Mouse (Mus musculus) intestine, embryonic 14.5 days (tissue): ENCODE data around the gene Ccdc61. TPM values are rescaled to one million over a fixed set of nuclear protein-coding genes. Genes with fewer than 3 reads are reported as not detected.

Experiments
- ATAC-seq: fragments of 200-750 bp; cut with Nextera tagmentation; replicated peaks from 2 replicates; pipeline ENCODE4 v1.8.0; 2017; ENCODE audit warnings: low read depth, moderate number of reproducible peaks, moderate TSS enrichment, moderate library complexity; ENCODE audit not compliant: low FRiP score, low TSS enrichment
- DNase-seq: peaks from one replicate; pipeline ENCODE4 v3.0.0-alpha.2; 2018; ENCODE audit warnings: low spot score
- H3K27ac ChIP-seq: fragments of 300-500 bp; sonication (generic); 2 replicates; pipeline ENCODE4 v1.5.1; 2014; ENCODE audit warnings: low read depth, mild to moderate bottlenecking, control low read depth
- H3K27me3 ChIP-seq: fragments of 300-500 bp; sonication (generic); replicated peaks from 2 replicates; pipeline ENCODE4 v1.6.1; 2014; ENCODE audit warnings: low read length, control low read depth; ENCODE audit not compliant: control insufficient read depth, insufficient read depth
- H3K36me3 ChIP-seq: fragments of 300-500 bp; sonication (generic); 2 replicates; pipeline ENCODE4 v1.6.1; 2014; ENCODE audit warnings: low read length, control low read depth; ENCODE audit not compliant: control insufficient read depth, insufficient read depth
- H3K4me1 ChIP-seq: fragments of 300-500 bp; sonication (generic); replicated peaks from 2 replicates; pipeline ENCODE4 v1.6.1; 2014; ENCODE audit warnings: low read length, control low read depth, mixed read lengths; ENCODE audit not compliant: control insufficient read depth, insufficient read depth
- H3K4me2 ChIP-seq: fragments of 300-500 bp; sonication (generic); 2 replicates; pipeline ENCODE4 v1.6.1; 2014; ENCODE audit warnings: low read length
- H3K4me3 ChIP-seq: fragments of 300-500 bp; sonication (generic); 2 replicates; pipeline ENCODE4 v1.5.1; 2014; ENCODE audit warnings: low read depth, low read length, control low read depth, mixed read lengths
- H3K9ac ChIP-seq: fragments of 300-500 bp; sonication (generic); 2 replicates; pipeline ENCODE4 v1.6.1; 2014; ENCODE audit warnings: mild to moderate bottlenecking, low read length
- H3K9me3 ChIP-seq: fragments of 300-500 bp; sonication (generic); 2 replicates; pipeline ENCODE4 v1.6.1; 2016; ENCODE audit warnings: low read length, control low read depth; ENCODE audit not compliant: control insufficient read depth
- WGBS: fragments of 180-500 bp; shearing (Covaris S2); extraction: QIAGEN DNeasy Blood & Tissue Kit; methylation state at CpG from one replicate; pipeline ENCODE4 v1.1.7; 2014; 5-methylcytosine and 5-hydroxymethylcytosine counted together
- polyA plus RNA-seq: library from polyadenylated mRNA; unstranded; fragments of >200 nt; fragmentation: Nextera tagmentation; extraction: Ambion mirVana; gene quantifications from 2 replicates; pipeline ENCODE4 v1.2.1, GENCODE M21; 2014

Gene Ccdc61
- polyA plus RNA-seq, 1 experiment from 2014 or later = 21.7 TPM

GRCm38 (mm10) chr7:18942815-18943214 is 32.6 kb upstream of the Ccdc61 start:
- WGBS = 56% methylated on average over 9 of the region's 9 CpGs

DNA sequence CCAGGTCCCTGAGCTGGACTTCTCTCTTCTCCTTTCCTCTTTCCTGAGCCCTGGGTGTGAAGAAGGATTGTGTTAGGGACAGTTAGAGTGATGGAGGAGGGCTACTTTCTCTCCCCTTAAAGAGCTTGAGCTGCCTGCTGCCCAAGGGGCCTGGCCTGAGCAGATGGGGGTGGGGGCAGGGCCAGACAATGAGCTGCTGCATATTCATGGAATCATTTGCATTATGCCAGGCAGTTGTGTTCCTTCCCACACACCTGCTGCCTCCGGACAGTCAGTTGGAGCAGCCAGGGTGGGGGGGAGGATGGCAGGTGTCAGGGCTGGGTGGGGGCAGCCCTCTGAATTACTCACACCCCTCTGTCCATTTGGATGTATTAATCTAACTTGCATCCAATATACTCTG is 32.2 kb upstream of the Ccdc61 start:
- ATAC-seq (no peak), DNase-seq (no peak)
- no peak overlapping the region for H3K4me3 ChIP-seq
- no peak overlapping the region for H3K9ac ChIP-seq
- H3K9me3 ChIP-seq = no peaks in the 10 kb centered on the region
- no peaks in the 10 kb centered on the region for H3K4me1 ChIP-seq
- no peaks in the 10 kb centered on the region; the same call in 1 of the 2 replicates for H3K27me3 ChIP-seq
- WGBS = 29% methylated on average over 1 of the region's 1 CpGs
- H3K27ac ChIP-seq = no peak overlapping the region
- H3K36me3 ChIP-seq = no peaks in the 10 kb centered on the region
- no peak overlapping the region for H3K4me2 ChIP-seq

More at GRCm38 (mm10) chr7:18942815-18943214, 32.6 kb upstream of the Ccdc61 start:
- ATAC-seq (no peak), DNase-seq (no peak)
- H3K4me2 ChIP-seq = no peak overlapping the region
- no peak overlapping the region for H3K9ac ChIP-seq
- no peak overlapping the region for H3K4me3 ChIP-seq
- no peaks in the 10 kb centered on the region for H3K4me1 ChIP-seq
- no peaks in the 10 kb centered on the region for H3K9me3 ChIP-seq
- no peaks in the 10 kb centered on the region; the same call in 1 of the 2 replicates for H3K27me3 ChIP-seq
- no peaks in the 10 kb centered on the region for H3K36me3 ChIP-seq
- no peak overlapping the region for H3K27ac ChIP-seq

DNA sequence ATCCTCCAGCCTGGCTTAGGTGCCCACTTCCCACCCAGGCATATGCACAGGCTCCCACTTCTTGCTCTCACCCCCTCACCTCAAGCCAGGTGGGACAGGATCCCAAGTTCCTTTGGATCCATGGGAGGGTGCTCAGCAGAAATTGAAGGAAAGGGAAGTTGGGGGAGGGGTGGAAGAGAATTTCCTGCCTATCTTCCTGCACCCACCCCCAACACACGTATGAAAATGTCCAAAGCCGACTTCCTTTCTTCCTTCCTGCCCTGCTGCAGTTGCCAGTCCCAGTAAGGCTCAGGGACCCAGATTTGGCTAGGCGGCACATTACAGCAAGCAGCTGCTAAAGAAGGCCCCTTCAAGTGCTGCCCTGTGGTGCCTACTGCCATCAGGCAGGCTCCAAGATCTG is 17.5 kb upstream of the Ccdc61 start:
- 30% methylated on average over 3 of the region's 3 CpGs for WGBS
- no peak for ATAC-seq
- H3K4me3 ChIP-seq = no peak overlapping the region
- no peak for DNase-seq
- H3K9me3 ChIP-seq = no peaks in the 10 kb centered on the region
- no peak overlapping the region for H3K9ac ChIP-seq
- H3K4me2 ChIP-seq = no peak overlapping the region
- no peaks in the 10 kb centered on the region for H3K36me3 ChIP-seq
- peaks cover 47% of the 10 kb centered on the region for H3K27me3 ChIP-seq
- H3K27ac ChIP-seq = no peak overlapping the region
- peaks cover 6% of the 10 kb centered on the region; the same call in 1 of the 2 replicates for H3K4me1 ChIP-seq

GRCm38 (mm10) chr7:18926911-18927310 is 16.7 kb upstream of the Ccdc61 start:
- Histone ChIP-seq H3K9ac (no peak overlapping the region), H3K9me3 (no peaks in the 10 kb centered on the region), H3K27me3 (peaks cover 54% of the 10 kb centered on the region), H3K4me2 (peak overlapping the region; percentile 83; the same call in 1 of the 2 replicates), H3K4me3 (peak overlapping the region; percentile 47; the same call in 1 of the 2 replicates), H3K36me3 (no peaks in the 10 kb centered on the region), H3K27ac (no peak overlapping the region), H3K4me1 (peaks cover 6% of the 10 kb centered on the region; the same call in 1 of the 2 replicates)
- ATAC-seq (no peak), DNase-seq (no peak)
- 49% methylated on average over 6 of the region's 6 CpGs for WGBS

- Histone ChIP-seq H3K27ac (no peak overlapping the region), H3K9me3 (no peaks in the 10 kb centered on the region), H3K27me3 (peaks cover 54% of the 10 kb centered on the region), H3K4me3 (peak overlapping the region; percentile 47), H3K4me2 (peak overlapping the region; percentile 83), H3K9ac (peak overlapping the region; percentile 38), H3K4me1 (peaks cover 6% of the 10 kb centered on the region; the same call in 1 of the 2 replicates), H3K36me3 (no peaks in the 10 kb centered on the region)
- DNase-seq = peak; percentile 56
- ATAC-seq = peak; percentile 56
- WGBS = 3% methylated on average over 34 of the region's 42 CpGs
Measured at GRCm38 (mm10) chr7:18926041-18926790, 16.0 kb upstream of the Ccdc61 start.

- under 1% methylated on average over 29 of the region's 45 CpGs for WGBS
- Histone ChIP-seq H3K4me1 (peaks cover 6% of the 10 kb centered on the region; the same call in 1 of the 2 replicates), H3K9me3 (no peaks in the 10 kb centered on the region), H3K36me3 (no peaks in the 10 kb centered on the region), H3K27ac (no peak within 1 kb of the TSS), H3K4me3 (peak within 1 kb of the TSS; percentile 47), H3K9ac (peak within 1 kb of the TSS; percentile 38), H3K27me3 (peaks cover 54% of the 10 kb centered on the region), H3K4me2 (peak within 1 kb of the TSS; percentile 83)
- DNase-seq = peak; percentile 88
- ATAC-seq = peak; percentile 89
Measured at GRCm38 (mm10) chr7:18925162-18925938, 15.1 kb upstream of the Ccdc61 start, which contains the start of gene Nova2. Gene Nova2, plus strand, starts transcription at chr7:18925888.

GRCm38 (mm10) chr7:18924321-18924720 is 14.1 kb upstream of the Ccdc61 start:
- Histone ChIP-seq H3K4me2 (no peak overlapping the region), H3K4me1 (peaks cover 6% of the 10 kb centered on the region; the same call in 1 of the 2 replicates), H3K27me3 (peaks cover 54% of the 10 kb centered on the region), H3K36me3 (no peaks in the 10 kb centered on the region), H3K9me3 (no peaks in the 10 kb centered on the region), H3K27ac (no peak overlapping the region), H3K4me3 (no peak overlapping the region), H3K9ac (no peak overlapping the region)
- no peak for ATAC-seq
- DNase-seq = peak; percentile 54
- WGBS = 15% methylated on average over 8 of the region's 8 CpGs

DNA sequence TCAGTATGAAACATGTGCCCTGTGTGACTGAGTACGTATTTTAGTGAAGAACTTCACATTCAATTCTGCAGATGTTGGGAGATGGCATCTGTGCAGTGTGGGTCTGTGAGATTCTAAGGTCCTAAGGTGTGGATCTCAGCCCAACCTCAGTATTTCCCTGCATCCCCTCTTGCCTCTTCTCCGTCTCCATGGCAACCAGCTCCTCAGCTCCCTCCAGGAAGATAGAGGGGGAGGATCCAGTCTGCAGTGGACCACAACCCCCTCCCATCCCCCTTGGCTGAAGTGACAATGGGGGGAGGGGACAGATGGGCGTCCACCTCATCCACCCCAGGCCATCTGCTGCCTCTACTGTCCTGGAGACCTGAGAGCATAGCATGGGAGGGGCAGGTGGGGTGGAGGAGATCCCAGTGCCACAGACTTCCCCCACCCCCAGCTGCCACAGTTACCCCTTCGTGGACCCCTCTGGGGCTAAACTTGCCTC is 13.5 kb upstream of the Ccdc61 start:
- Histone ChIP-seq H3K4me2 (no peak overlapping the region), H3K4me3 (no peak overlapping the region), H3K9me3 (no peaks in the 10 kb centered on the region), H3K36me3 (no peaks in the 10 kb centered on the region), H3K9ac (no peak overlapping the region), H3K4me1 (peaks cover 6% of the 10 kb centered on the region; the same call in 1 of the 2 replicates), H3K27ac (no peak overlapping the region), H3K27me3 (peaks cover 54% of the 10 kb centered on the region)
- DNase-seq = no peak
- whole genome bisulfite sequencing = 28% methylated on average over 4 of the region's 4 CpGs
- no peak for ATAC-seq
